Mouse (Mus musculus): ENCODE data around the gene Proser3.
"Not testable (repeated sequence)": the region's sequence is repeated elsewhere in the genome, so short reads cannot be mapped to it uniquely, and the experiment has no call there.

Gene Proser3

GRCm38 (mm10) chr7:30544327-30544726 is 7.8 kb downstream of the Proser3 start:
- no peak for DNase-seq (ENCODE audit: low spot score in 2 of 2)

- no peak for DNase-seq (ENCODE audit: low spot score in 2 of 2)
Measured at GRCm38 (mm10) chr7:30540572-30540971, 11.5 kb downstream of the Proser3 start.

- peak; percentile 90 to 93 for DNase-seq (ENCODE audit: low spot score in 2 of 2)
Measured at GRCm38 (mm10) chr7:30534633-30535577, 17.2 kb downstream of the Proser3 start, which contains the start of gene Arhgap33. Gene Arhgap33, minus strand, starts transcription at chr7:30535060.

- DNase-seq (ENCODE audit: low spot score in 2 of 2), result no peak
Measured at GRCm38 (mm10) chr7:30533941-30534632, 18.0 kb downstream of the Proser3 start.

GRCm38 (mm10) chr7:30532931-30533330 is 19.2 kb downstream of the Proser3 start:
- no peak for DNase-seq (ENCODE audit: low spot score in 2 of 2)

GRCm38 (mm10) chr7:30531291-30531815 is 20.7 kb downstream of the Proser3 start:
- DNase-seq (ENCODE audit: low spot score in 2 of 2), result no peak

GRCm38 (mm10) chr7:30526981-30527380 is 25.1 kb downstream of the Proser3 start:
- DNase-seq (ENCODE audit: low spot score in 2 of 2), result no peak

GRCm38 (mm10) chr7:30526399-30526798 is 25.7 kb downstream of the Proser3 start:
- DNase-seq (ENCODE audit: low spot score in 2 of 2), result no peak

GRCm38 (mm10) chr7:30525954-30526353 is 26.1 kb downstream of the Proser3 start:
- no peak for DNase-seq (ENCODE audit: low spot score in 2 of 2)

GRCm38 (mm10) chr7:30524487-30524886 is 27.6 kb downstream of the Proser3 start:
- no peak for DNase-seq (ENCODE audit: low spot score in 2 of 2)

- no peak for DNase-seq (ENCODE audit: low spot score in 2 of 2)
Measured at GRCm38 (mm10) chr7:30522871-30523270, 29.2 kb downstream of the Proser3 start.

- DNase-seq (ENCODE audit: low spot score in 2 of 2), result no peak
Measured at GRCm38 (mm10) chr7:30520856-30521255, 31.2 kb downstream of the Proser3 start.

GRCm38 (mm10) chr7:30520396-30520795 is 31.7 kb downstream of the Proser3 start:
- no peak for DNase-seq (ENCODE audit: low spot score in 2 of 2)

- DNase-seq (ENCODE audit: low spot score in 2 of 2), result no peak
Measured at GRCm38 (mm10) chr7:30518325-30518724, 33.8 kb downstream of the Proser3 start.

GRCm38 (mm10) chr7:30515003-30515760 is 36.9 kb downstream of the Proser3 start:
- DNase-seq (ENCODE audit: low spot score in 2 of 2), result no peak

GRCm38 (mm10) chr7:30508061-30508460 is 44.0 kb downstream of the Proser3 start:
- no peak for DNase-seq (ENCODE audit: low spot score in 2 of 2)

- DNase-seq (ENCODE audit: low spot score in 2 of 2), result not testable (repeated sequence)
Measured at GRCm38 (mm10) chr7:30501159-30501558, 50.9 kb downstream of the Proser3 start.

GRCm38 (mm10) chr7:30495506-30496042 is 56.5 kb downstream of the Proser3 start:
- DNase-seq (ENCODE audit: low spot score in 2 of 2), result not testable (repeated sequence)

- no peak for DNase-seq (ENCODE audit: low spot score in 2 of 2)
Measured at GRCm38 (mm10) chr7:30493401-30493931, 58.6 kb downstream of the Proser3 start, which contains the start of gene Prodh2. Gene Prodh2, plus strand, starts transcription at chr7:30493622.

GRCm38 (mm10) chr7:30492765-30493164 is 59.3 kb downstream of the Proser3 start:
- peak; percentile 37 to 54 for DNase-seq (ENCODE audit: low spot score in 2 of 2)

- DNase-seq (ENCODE audit: low spot score in 2 of 2), result no peak
Measured at GRCm38 (mm10) chr7:30490957-30491307, 61.2 kb downstream of the Proser3 start.

All from heart, adult 9 months (tissue).